Mouse (Mus musculus) testis, adult 10 weeks (tissue): ENCODE results near the gene Tnfrsf11a. TPM values are rescaled to one million over a fixed set of nuclear protein-coding genes. Genes with fewer than 3 reads are reported as not detected.

Experiments used
- polyA plus RNA-seq: library from polyadenylated mRNA; stranded (reverse); fragments of 350-450 nt; fragmentation: Illumina TruSeq; extraction: RNeasy Lipid Tissue Mini Kit (QIAGEN cat#74804); gene quantifications from one replicate; pipeline ENCODE4 v1.2.3, GENCODE M21; 2014; ENCODE audit warnings: low read depth, low replicate concordance

Gene Tnfrsf11a
- 0.25 TPM for polyA plus RNA-seq

DNA sequence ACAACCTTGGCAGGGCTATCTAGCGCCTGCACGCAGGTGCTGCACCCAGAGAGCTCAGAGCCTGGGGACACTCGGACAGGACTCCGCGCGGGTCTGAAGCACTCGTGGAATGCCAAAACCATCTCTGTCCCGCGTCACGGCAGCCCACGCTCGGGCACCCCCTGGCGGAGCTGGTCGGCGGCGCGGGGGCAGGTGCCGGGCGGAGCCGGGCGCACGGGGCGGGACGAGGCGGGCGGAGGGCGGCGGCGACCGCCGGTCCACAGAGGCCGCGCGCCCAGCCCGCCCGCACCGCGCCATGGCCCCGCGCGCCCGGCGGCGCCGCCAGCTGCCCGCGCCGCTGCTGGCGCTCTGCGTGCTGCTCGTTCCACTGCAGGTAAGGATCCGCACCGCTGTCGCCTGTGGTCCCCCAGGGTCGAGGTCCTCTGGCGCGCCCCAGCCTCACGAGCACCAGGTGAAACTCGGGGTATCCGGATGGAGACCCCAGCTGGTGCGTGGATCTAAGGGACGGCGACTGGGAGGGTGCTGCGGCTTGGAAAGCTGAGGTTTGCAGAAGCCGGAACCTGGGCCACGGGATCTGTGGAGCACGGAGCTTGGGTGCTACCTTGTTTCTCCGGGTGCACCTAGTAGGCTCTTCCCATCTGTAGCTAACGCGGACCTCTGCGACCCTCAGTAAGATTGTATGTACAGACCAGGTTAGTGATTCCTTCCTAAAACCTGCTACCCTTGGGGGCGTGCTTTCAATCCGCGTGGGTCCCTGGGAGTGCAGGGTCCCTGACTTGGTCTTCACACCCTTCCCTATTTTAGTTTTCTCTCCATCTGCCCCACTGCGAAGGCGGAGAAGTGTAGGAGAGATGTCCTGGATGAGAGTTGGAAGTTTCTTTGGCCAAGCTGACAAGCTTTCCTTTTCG, at the start of gene Tnfrsf11a:
TSS of gene Tnfrsf11a (plus strand) at position 262 of the 908 bp plus-strand sequence.

Other genes starting within 250 kb of the Tnfrsf11a start
- gene Pign, start 117.0 kb upstream of the Tnfrsf11a start, polyA plus RNA-seq, result 46.8 TPM
- 31.7 TPM for gene Relch, start 116.9 kb upstream of the Tnfrsf11a start, polyA plus RNA-seq
- gene Zcchc2, start 209.7 kb downstream of the Tnfrsf11a start, polyA plus RNA-seq, result 63.5 TPM